Mouse (Mus musculus) megakaryocyte, embryonic 14.5 days (primary cell): ENCODE data around the gene Ifnar2. TPM values are rescaled to one million over a fixed set of nuclear protein-coding genes. Genes with fewer than 3 reads are reported as not detected.

ENCODE experiments used
- H3K27me3 ChIP-seq: replicated peaks from 2 replicates; pipeline ENCODE3; 2012; ENCODE audit warnings: inconsistent platforms
- H3K36me3 ChIP-seq: replicated peaks from 2 replicates; pipeline ENCODE3; 2012; ENCODE audit warnings: low read length, inconsistent platforms, mixed read lengths
- H3K4me1 ChIP-seq: 2 replicates; pipeline ENCODE4 v1.6.1; 2012; ENCODE audit warnings: inconsistent platforms
- H3K4me3 ChIP-seq: replicated peaks from 2 replicates; pipeline ENCODE3; 2012; ENCODE audit warnings: moderate library complexity, mild to moderate bottlenecking, inconsistent platforms
- H3K9me3 ChIP-seq: 2 replicates; pipeline ENCODE4 v1.6.1; 2012; ENCODE audit warnings: inconsistent platforms
- FLI1 ChIP-seq: IDR thresholded peaks from 2 replicates; pipeline ENCODE4 v1.6.1; 2012; ENCODE audit warnings: low read length, inconsistent platforms, mixed read lengths
- GATA1 ChIP-seq: IDR thresholded peaks from 3 replicates; pipeline ENCODE4 v1.6.1; 2012; ENCODE audit warnings: mixed read lengths, low read length, inconsistent platforms, borderline replicate concordance
- polyA plus RNA-seq: library from polyadenylated mRNA; stranded (reverse); fragments of >175 nt; gene quantifications from 2 replicates; pipeline ENCODE4 v1.2.3, GENCODE M21; 2012; ENCODE audit warnings: low replicate concordance; ENCODE audit not compliant: insufficient read depth

Gene Ifnar2
- polyA plus RNA-seq, 1 experiment: 47.7 TPM

GRCm38 (mm10) chr16:91451949-91452348, 79.4 kb downstream of the Ifnar2 start:
- Histone ChIP-seq H3K27me3 (no peaks in the 10 kb centered on the region), H3K4me3 (peak overlapping the region; percentile 6), H3K9me3 (no peaks in the 10 kb centered on the region), H3K4me1 (peaks cover 39% of the 10 kb centered on the region), H3K36me3 (no peaks in the 10 kb centered on the region)
- no peak for TF ChIP-seq FLI1
- TF ChIP-seq GATA1: no peak

GRCm38 (mm10) chr16:91452363-91452896, 79.8 kb downstream of the Ifnar2 start:
- no peaks in the 10 kb centered on the region for H3K27me3 ChIP-seq
- H3K36me3 ChIP-seq: no peaks in the 10 kb centered on the region
- no peaks in the 10 kb centered on the region for H3K9me3 ChIP-seq
- H3K4me1 ChIP-seq: peaks cover 34% of the 10 kb centered on the region
- TF ChIP-seq FLI1: no peak
- no peak for TF ChIP-seq GATA1
- no peak overlapping the region for H3K4me3 ChIP-seq

Other genes with a start within 250 kb of the Ifnar2 start
- not detected in 2 replicates for gene Olig2, start 147.3 kb upstream of the Ifnar2 start, polyA plus RNA-seq
- gene Olig1, start 103.0 kb upstream of the Ifnar2 start, polyA plus RNA-seq: not detected in 2 replicates
- gene Gm21970, start 18.9 kb downstream of the Ifnar2 start, polyA plus RNA-seq: not detected in 2 replicates
- 2.0 and 13.1 TPM in 2 replicates for gene Il10rb, start 33.4 kb downstream of the Ifnar2 start, polyA plus RNA-seq
- 3.8 TPM in 2 replicates for gene Ifnar1, start 112.5 kb downstream of the Ifnar2 start, polyA plus RNA-seq
- gene Ifngr2, start 174.3 kb downstream of the Ifnar2 start, polyA plus RNA-seq: 12.5 and 13.8 TPM in 2 replicates
- gene Tmem50b, start 225.0 kb downstream of the Ifnar2 start, polyA plus RNA-seq: 2.6 TPM in 1 of 2 replicates, not detected in the other
- gene Dnajc28, start 246.2 kb downstream of the Ifnar2 start, polyA plus RNA-seq: 0.92 and 3.9 TPM in 2 replicates